Mouse (Mus musculus) ZHBTc4 (cell line): Measurements from ENCODE around the gene Stat4.

ENCODE experiments used
- DNase-seq: peaks from one replicate; pipeline ENCODE4 v3.0.0-alpha.2; 2011; ENCODE audit warnings: low read depth, low spot score

Stat4 gene

DNA sequence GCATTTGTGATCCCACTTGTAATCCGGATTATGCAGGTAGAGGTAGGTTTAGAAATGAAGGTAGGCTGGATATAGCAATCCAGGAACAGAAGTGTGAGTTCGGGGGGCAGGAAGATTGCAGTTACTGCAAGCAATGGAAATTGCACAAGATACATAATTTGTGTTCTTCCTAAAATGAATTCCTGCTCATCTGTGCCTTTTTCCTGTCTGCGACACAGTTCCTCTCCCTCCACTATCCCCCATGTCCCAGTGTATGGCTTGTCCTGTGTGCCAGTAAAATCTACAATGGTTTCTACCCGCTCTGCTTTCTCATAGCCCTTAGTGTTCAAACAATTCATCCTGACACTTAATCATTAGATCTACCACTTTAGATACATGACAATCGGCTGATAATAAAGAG is 41.7 kb downstream of the Stat4 start:
- no peak for DNase-seq

DNA sequence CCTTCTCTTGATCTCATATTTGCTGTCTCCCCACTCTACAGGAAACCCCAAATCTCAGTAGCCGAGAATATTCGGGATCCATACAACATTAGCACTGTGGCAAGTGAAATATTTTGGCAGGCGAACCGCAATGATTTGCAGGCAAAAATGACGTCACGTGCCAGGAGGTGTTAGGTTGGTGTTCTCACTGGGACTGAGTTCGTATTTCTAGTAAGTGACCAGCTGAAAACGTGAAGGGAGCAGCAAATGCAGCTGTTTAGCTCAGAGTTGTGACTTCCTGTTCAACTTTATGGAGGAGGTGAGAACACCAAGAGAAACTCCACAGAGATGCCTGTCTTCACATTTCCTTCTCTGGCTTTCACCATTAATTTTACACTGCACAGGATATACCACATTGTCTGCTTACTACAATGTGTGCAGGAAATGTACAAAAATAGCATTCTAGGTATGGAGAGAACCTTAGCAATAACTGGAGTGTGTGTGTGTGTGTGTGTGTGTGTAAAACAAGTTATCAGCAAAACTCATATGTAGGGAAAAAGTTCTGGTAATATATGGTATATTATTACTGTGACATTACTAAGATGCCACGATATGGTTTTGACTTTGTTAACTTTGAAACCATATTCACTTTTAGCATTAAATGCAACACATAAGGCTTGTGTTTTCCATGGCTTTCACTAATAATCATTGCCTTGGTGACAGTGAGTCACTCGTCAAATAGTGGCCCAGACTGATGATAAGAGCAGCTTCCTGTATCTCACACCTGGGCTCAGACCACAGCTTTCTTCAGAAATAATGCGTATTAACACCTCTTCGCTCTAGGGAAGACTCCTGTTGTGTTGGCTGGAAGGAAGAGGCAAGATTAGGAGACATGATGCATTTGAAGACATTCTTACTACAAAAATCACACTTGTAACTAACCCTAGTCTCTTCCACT is 48.1 kb downstream of the Stat4 start:
- no peak for DNase-seq

DNA sequence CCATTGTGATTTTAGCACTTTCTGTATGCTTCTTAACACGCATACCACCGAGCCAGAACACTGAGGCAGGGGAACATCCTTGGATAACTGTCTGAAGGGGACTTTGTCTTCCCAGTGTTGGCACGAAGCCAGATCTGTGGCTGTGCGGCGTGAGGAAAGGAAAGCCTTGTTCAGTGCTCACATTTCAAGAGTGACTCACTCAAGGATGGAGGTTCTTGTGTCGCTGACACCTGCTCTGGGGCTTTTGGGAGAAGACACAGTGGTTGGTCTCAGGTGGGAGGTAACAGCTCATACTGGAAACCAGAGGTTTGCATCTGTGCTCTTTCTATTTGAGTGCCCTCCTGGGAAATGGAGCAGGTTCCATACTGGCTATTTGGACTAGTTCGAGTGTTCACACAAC is 52.2 kb downstream of the Stat4 start:
- DNase-seq = peak; percentile 23

DNA sequence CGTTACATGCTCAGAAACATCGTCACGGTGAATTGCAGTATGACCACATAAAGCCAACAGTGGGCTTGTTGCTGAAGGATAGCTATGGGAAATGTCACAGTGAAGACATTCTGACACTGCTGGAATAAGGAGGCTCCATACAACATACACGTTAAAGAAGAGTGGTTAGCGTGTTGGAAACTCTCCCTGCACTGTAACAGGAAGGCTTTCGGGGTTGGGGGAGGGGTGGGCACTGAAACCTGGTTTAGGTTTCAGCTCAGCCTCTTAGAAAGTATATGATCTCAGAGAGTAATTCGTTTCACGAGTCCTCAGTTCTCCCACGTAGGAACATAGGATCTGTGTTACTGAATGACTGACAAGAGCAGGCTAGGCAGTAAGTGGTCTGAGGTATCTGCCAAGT is 52.7 kb downstream of the Stat4 start:
- no peak for DNase-seq

DNA sequence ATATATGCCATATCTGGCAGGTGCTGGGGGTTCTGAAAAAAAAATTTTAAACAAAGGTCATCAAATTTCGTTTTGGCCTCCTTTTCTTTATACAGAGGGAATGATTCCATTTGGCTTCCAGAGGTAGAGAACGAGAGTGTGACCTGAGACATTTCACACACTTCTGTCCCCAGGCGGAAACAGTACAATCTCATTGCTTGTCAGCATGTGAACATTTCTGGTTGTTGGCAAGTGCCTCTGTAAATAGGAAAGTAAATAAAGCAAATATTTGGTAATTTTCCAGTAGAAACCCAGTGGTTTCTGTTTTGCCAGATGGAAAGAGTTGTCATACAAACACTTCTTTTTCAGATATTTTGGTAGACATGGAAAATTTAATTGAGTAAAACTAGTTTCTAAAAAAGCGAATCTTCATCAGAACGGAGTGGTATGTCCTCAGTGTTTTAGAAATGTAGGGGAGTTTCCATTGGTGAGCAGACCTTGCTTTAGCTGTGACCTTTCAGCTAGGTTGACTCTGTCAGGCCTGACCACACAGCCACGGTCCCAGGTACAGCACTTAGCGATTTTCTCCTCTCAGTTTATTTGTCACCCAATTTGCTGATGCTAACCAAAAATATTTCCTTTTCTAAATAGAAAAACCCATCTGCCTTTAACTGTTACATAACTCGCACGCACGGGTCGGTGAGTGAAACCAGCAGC is 53.6 kb downstream of the Stat4 start:
- no peak for DNase-seq

DNA sequence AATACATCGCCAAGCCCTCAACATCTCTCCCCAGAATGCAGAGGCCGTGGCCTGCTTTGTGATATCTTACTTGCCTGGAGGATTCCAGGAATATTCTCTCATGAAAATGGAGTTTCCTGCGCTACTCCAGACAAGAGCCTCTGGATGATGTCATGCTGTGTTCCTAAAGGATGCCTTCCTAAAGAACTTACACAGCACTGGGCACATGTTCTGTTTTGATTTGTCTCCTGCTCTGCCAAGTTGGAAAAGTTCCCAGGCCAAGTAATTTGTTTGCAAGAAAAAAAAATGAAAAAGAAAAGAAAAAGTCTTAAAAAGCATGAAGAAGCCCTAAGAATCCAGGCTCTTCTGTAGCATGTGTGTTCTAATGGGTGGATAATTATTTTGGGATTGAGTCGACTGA is 56.2 kb downstream of the Stat4 start:
- DNase-seq = no peak

DNA sequence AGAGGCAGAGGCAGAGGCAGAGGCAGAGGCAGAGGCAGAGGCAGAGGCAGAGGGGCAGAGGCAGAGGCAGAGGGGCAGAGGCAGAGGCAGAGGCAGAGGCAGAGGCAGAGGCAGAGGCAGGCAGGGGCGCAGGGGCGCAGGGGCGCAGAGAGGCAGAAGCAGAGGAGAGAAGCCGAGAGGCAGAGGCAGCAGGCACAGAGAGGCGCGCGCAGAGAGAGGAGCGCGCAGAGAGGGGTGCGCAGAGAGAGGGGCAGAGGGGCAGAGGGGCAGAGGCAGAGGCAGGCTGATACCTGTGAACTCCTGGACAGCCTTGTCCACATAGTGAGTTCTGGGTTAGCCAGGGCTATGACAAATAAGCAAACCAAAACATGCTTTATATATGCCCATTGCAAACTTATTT is 59.9 kb downstream of the Stat4 start:
- DNase-seq = peak; percentile 54

DNA sequence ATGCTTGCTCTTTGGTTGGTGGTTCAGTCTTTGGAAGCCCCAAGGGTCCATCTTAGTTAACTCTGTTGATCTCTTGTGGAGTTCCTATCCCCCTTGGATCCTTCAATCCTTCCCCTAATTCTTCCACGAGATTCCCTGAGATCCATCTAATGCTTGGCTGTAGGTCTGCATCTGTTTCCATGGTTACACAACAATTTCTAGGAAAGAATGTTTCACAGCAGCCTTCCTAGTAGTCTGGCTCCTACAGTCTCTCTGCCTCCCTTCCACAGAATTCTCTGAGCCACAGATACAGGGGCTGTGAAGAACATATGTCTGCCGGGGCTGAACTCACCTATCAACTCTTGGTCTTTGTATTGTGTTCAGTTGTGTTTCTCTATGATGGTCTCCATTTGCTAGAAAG is 61.8 kb downstream of the Stat4 start:
- DNase-seq = no peak

DNA sequence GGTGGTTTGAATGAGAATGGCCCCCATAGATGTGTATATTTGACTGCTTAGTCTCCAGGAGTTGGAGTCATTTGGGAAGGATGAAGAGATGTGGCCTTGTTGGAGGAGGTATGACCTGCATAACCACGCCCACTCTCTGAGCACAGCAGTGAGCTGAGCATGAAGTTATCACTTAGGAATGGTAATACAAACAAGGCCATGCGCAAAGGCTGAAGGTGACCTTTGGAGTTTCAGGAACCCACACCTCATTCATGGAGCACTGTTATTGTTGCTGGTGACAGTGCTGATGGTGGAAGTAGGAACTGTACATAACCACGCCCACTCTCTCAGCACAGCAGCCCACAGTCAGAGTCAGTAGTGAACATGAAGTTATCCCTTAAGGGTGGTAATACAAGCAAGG is 62.9 kb downstream of the Stat4 start:
- peak; percentile 88 for DNase-seq

DNA sequence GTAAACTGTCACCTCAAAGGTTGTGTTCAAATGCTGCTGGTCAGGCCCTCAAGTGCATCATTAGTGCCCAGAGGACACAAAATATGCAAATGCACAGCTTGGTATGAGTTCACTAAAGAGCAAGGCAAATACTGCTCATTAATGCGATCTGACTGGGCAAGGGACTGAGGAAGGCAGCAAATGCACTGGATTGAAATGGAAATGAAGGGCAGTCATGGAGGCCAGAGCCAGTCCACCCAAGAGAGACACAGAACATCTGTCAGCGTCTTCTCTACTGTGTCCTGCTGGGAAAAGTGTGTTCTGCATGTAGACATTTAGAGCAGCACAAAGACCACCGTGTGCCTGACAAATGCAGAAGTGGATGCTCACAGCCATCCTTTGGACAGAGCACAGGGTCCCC is 64.6 kb downstream of the Stat4 start:
- no peak for DNase-seq

DNA sequence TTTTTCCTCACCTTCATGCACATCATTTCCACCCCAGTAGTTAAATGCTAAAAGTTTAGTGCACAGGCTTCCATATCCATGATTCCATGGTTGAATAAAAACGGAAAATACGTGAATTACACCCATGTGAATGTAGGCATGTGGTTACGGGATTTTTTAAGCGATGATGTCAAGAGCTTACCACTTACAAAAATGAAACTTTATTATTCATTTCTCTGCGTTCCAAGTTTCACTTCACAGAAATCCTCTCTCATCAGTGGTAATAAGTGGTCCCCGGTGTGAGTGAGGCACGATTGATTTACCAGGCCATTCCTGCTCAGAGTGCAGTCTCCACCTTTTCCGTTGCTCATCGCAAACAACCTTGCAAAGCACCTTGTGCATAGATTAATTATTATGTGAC is 66.0 kb downstream of the Stat4 start:
- no peak for DNase-seq

DNA sequence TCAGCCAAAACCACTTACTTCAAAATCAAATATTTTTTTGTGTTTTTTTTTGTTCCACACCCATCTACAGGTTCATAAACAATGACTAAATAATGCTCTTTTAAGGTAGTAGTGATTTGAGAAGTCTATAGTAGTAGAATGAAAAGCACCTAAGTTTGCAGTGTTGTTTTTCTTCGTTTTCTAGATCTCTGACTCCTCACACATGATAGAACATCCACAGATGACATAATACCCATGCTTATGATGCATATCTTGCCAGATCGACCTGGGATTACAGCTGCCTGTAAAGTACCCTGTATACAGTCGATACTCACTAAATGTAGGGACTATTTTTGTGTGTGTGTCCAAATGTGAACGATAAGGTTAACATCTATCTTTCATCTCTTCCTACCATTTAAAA is 69.0 kb downstream of the Stat4 start:
- no peak for DNase-seq

DNA sequence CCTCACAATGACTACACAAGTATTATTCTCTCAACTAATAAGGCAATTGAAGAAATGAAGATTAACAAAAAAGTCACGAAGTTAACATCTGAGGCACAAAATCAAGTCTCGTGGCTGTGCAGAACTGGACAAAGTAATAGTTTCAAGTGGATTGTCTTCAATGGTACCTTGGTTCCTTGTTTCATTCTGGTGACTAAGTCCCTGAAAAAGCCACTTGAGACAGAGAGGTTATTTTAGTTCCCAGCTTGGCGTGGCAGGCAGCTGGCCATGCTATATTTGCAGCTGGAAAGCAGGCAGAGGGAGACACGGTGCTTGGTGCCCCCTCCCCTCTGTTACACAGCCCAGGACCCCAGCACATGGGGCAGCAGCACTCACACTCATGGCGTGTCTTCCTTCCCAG is 70.2 kb downstream of the Stat4 start:
- no peak for DNase-seq

DNA sequence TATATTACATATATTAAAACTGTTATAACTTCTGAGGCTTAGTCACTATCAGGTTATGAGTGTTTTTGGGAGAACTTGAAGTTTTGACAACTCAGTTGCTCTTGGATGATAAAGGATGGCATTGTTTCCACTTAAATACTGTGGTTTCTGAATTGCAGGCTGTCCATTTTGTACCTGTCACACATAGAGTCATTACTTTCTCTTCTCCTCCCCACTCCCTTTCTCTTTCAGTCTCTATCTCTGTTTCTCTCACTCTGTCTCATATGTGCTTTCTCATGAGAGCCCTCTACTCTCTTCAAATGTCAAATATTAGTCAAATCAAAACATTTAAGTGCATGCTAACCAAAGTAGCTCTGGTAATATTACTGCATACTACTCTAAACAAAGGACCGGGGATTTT is 79.3 kb downstream of the Stat4 start:
- DNase-seq = no peak

DNA sequence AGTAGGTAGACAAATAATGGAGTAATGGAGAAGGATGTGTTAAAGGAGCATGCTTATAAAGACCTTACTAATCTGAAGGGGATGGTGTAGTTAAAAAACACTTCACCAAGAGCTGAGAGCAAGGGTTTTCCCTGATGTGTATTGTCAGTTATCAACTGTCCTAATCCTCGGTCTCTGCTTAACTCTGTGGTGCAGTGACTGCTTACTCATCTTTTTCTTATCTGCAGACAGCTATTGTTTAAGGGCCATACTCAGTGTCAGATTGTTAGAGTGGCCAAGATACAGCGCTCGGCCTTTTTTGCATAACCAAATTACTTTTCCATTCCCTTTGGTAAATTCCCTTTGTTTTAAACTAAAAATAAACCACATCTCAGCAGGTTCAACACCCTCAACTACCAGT is 79.7 kb downstream of the Stat4 start:
- no peak for DNase-seq

DNA sequence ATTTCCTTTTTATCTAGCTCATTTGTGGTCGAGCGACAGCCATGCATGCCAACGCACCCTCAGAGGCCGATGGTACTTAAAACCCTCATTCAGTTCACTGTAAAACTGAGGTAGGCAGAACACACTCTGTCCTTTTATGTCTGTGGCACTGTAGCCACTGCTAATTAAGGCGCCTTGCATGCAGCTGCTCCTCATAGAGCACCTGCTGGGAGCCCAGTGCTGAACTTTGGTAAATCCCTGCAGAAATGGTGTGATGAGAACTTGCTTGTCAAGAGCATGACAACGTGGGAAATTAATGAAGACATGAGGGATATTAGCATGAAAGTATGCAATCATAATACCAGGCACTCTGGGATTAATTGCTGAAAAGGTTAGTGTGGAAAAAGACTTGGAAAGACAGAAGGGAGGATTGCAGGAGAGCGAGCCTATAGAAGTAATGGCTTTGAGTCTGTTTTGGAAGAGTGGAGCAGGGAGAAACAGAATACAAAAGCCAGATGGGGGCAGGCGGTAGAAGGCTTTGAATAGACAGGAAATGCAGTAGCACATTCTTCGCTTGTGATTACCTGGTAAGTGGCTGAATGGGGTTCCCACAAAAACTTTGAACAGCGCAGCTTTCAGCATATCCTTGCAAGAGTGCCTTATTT is 92.9 kb downstream of the Stat4 start:
- DNase-seq = peak; percentile 54

DNA sequence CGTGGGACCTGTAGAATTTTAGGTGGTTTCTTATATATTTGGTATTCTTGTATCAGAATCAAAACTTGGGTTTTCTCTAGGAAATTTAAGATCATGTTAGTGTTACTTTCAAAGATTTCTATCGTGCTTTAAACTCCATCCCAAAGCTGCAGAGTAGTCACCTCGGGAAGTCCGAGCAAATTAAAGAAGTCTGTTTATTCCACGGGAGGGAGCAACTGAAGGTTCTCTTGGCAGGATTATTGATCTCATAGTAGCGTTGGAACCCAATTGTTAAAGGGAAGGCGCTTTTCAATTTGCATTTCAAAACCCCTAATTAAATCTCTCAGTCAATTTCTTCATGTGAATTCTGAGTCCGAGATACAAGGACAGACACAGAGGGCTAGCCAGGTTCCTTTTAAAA is 93.4 kb downstream of the Stat4 start:
- DNase-seq = no peak

DNA sequence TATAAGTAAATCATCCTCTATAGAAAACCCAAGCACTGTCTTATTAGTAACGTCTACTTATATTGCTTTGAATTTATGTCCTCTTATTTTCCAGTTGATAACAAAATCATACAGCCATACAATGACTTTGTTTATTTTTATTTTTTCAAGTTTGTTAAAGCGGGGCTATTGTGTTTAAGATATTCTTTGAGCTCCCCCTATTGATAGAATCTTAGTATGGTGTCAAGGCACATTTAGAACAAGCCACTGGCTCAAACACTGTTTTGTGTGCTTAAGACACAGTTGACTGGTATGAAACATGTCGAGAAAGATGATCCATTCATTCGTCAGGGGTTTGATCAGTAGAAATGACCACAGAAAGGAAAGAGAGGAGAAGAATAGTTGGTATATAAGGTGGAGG is 99.3 kb downstream of the Stat4 start:
- peak; percentile 5 for DNase-seq

DNA sequence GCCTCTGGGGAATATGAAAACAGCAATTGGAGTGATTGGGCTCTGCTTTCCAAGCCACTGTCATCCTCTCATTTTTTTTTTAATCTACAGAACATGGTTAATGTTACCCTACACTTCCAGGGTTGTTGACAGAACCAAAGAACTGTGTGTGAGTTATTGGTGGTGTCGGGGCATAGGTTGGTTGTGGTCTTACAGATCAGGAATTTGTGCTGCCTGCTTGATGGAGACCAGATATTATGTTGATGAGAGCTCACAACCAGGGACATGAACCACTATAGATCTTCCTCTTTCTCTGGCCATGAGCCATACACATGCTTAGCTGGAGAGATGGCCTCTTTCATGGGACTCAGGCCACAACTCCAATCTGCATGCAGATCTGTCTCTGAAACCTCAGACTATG is 100.2 kb downstream of the Stat4 start:
- DNase-seq = no peak

DNA sequence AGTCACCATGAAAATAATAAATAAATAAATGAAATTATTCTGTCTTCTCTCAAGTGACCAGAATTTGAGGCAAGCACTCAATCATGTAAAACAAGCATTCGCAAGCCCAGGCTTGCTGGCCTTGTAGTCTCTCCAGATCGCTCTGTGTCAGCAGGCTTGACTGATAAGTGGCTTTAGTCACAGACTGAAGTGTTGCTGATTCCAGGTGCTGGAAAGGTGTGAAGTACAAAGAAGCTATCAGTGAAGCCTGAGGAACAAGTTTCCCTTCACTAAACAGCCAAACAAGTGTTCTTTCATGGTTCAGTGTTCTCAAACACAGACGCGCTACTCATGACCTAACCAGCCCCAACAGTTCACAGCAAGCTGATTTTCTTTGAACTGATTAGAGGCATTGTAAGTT is 101.7 kb downstream of the Stat4 start:
- no peak for DNase-seq

DNA sequence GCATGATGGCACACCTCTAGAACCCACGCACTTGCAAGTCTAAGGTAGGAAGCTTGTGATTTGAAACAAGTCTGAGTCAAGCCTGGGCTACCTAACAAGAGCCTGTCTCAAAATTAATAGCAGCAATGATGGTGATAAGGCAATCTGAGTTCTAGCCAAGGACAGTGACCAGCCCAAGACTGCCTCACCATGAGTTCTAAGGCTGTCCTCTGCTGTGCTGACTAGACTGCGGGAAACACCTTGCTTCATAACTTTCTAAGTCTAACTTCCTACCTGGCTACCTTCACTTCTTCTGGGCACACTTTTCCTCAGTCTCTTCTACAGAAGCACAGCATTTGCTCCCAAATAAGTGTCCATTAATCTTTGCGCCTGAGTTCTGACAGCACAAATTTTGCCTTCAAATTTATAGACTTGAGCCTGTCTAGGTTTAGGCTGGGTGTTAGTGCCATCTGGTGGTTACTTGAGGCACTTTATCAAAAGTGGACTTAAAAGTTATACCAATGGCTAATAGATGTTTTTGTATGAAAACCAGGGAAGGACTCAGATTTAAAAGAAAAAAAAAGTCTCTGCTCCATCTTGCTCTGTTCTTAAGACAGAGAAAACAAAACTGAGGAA is 111.8 kb downstream of the Stat4 start:
- DNase-seq = peak; percentile 55

DNA sequence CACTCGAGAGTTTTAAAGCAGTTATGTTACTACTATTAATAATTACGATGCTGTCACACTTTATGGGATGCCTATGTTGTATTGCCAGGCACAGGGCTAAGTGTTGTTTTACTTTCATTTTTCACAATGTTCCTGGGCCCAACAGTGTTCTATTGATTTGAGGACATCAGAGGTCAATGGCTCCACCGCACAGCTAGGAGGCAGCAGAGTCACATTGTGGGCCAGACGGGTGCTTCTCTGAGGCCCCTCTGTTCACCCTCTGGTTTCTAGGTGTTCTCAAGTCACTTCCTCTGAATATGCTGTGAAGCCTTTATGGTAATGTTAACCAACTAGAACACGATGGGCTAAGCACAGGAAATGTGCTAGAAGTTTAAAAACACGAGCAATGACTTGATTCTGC is 113.5 kb downstream of the Stat4 start:
- peak; percentile 35 for DNase-seq
